Mouse (Mus musculus) CH12.LX (cell line): ENCODE results near the gene Bicd2. TPM values are rescaled to one million over a fixed set of nuclear protein-coding genes. Genes with fewer than 3 reads are reported as not detected.

Source experiments
- DNase-seq: peaks from one replicate; pipeline ENCODE4 v3.0.0-alpha.2; 2013; ENCODE audit errors: extremely low read depth
- H3K27ac ChIP-seq: 2 replicates; pipeline ENCODE4 v1.5.1; 2012; ENCODE audit warnings: low read depth, mild to moderate bottlenecking, control low read depth, moderate library complexity; ENCODE audit not compliant: insufficient read depth
- H3K27me3 ChIP-seq: replicated peaks from 2 replicates; pipeline ENCODE3; 2012; ENCODE audit warnings: inconsistent platforms
- H3K36me3 ChIP-seq, 2 experiments: replicated peaks in 1 of 2; 2 replicates each; pipeline versions ENCODE3 to v1.6.1; 2012; ENCODE audit warnings: inconsistent platforms in 1 of 2, low read length in 1 of 2, mild to moderate bottlenecking in 1 of 2, mixed read lengths in 1 of 2, moderate library complexity in 1 of 2; ENCODE audit not compliant: control insufficient read depth in 1 of 2, insufficient read depth in 1 of 2
- H3K4me1 ChIP-seq, 2 experiments: 2 replicates each; pipeline ENCODE4 v1.6.1; 2012; ENCODE audit warnings: inconsistent platforms in 1 of 2, moderate library complexity in 1 of 2; ENCODE audit not compliant: insufficient read depth in 2 of 2, control insufficient read depth in 1 of 2
- H3K4me2 ChIP-seq: 2 replicates; pipeline ENCODE4 v1.6.1; 2012; ENCODE audit warnings: low read depth, mild to moderate bottlenecking, control low read depth; ENCODE audit not compliant: poor library complexity, insufficient read depth, severe bottlenecking
- H3K4me3 ChIP-seq, 3 experiments: fragments of 150-350 bp in 1 of 3; sonication (generic) in 1 of 3; replicated peaks in 1 of 3; 2 replicates each; pipeline versions ENCODE3 to v1.5.1; 2011 to 2012; ENCODE audit warnings: low read depth in 2 of 3, low read length in 2 of 3, mild to moderate bottlenecking in 2 of 3, moderate library complexity in 2 of 3, control low read depth in 1 of 3, improper control_type of control experiment in 1 of 3, inconsistent platforms in 1 of 3, mixed read lengths in 1 of 3; ENCODE audit not compliant: poor library complexity in 1 of 3
- H3K79me2 ChIP-seq: replicated peaks from 2 replicates; pipeline ENCODE4 v1.6.1; 2012; ENCODE audit warnings: mild to moderate bottlenecking, moderate library complexity; ENCODE audit not compliant: control insufficient read depth, poor library complexity, insufficient read depth, severe bottlenecking; ENCODE audit errors: extremely low read depth
- H3K9ac ChIP-seq: 2 replicates; pipeline ENCODE4 v1.6.1; 2012; ENCODE audit warnings: low read depth, mild to moderate bottlenecking, control low read depth, moderate library complexity; ENCODE audit not compliant: insufficient read depth
- H3K9me3 ChIP-seq: replicated peaks from 2 replicates; pipeline ENCODE3; 2012; ENCODE audit warnings: low read length, inconsistent platforms, mixed read lengths
- BHLHE40 ChIP-seq: IDR thresholded peaks from 2 replicates; pipeline ENCODE4 v1.6.1; 2011; ENCODE audit warnings: mild to moderate bottlenecking, low read depth, low read length, improper control_type of control experiment
- CHD1 ChIP-seq: IDR thresholded peaks from 2 replicates; pipeline ENCODE4 v1.6.1; 2012; ENCODE audit warnings: low read depth, low read length, improper control_type of control experiment, inconsistent platforms
- CTCF ChIP-seq, 2 experiments: IDR thresholded peaks in 1 of 2; conservative IDR thresholded peaks in 1 of 2; 2 replicates each; pipeline ENCODE4 v1.5.1; 2011 to 2012; ENCODE audit warnings: low read depth in 2 of 2, low read length in 2 of 2, improper control_type of control experiment in 1 of 2, inconsistent platforms in 1 of 2, mild to moderate bottlenecking in 1 of 2, moderate library complexity in 1 of 2
- E2F4 ChIP-seq: IDR thresholded peaks from 2 replicates; pipeline ENCODE4 v1.6.1; 2011; ENCODE audit warnings: low read depth, low read length, improper control_type of control experiment; ENCODE audit not compliant: insufficient replicate concordance
- EP300 ChIP-seq: IDR thresholded peaks from 2 replicates; pipeline ENCODE4 v1.6.1; 2011; ENCODE audit warnings: low read length, improper control_type of control experiment
- HCFC1 ChIP-seq: IDR thresholded peaks from 2 replicates; pipeline ENCODE4 v1.6.1; 2012; ENCODE audit warnings: low read depth, mild to moderate bottlenecking, inconsistent platforms, low read length, improper control_type of control experiment
- IRF4 ChIP-seq: IDR thresholded peaks from 2 replicates; pipeline ENCODE4 v1.6.1; 2014; ENCODE audit warnings: low read depth, mild to moderate bottlenecking, inconsistent platforms, low read length, improper control_type of control experiment
- JUND ChIP-seq: conservative IDR thresholded peaks from 2 replicates; pipeline ENCODE4 v1.6.1; 2011; ENCODE audit warnings: low read depth, low read length, improper control_type of control experiment
- MAX ChIP-seq: IDR thresholded peaks from 2 replicates; pipeline ENCODE4 v1.6.1; 2011; ENCODE audit warnings: low read length, improper control_type of control experiment
- MEF2A ChIP-seq: IDR thresholded peaks from 2 replicates; pipeline ENCODE4 v1.6.1; 2014; ENCODE audit warnings: low read depth, mild to moderate bottlenecking, inconsistent platforms, low read length, improper control_type of control experiment, borderline replicate concordance
- MXI1 ChIP-seq: IDR thresholded peaks from 2 replicates; pipeline ENCODE4 v1.6.1; 2011; ENCODE audit warnings: mild to moderate bottlenecking, low read depth, low read length, improper control_type of control experiment
- PAX5 ChIP-seq: IDR thresholded peaks from 2 replicates; pipeline ENCODE4 v1.6.1; 2012; ENCODE audit warnings: low read length, inconsistent platforms, mixed read lengths
- POLR2A ChIP-seq: IDR thresholded peaks from 2 replicates; pipeline ENCODE4 v1.6.1; 2011; ENCODE audit warnings: low read depth, mild to moderate bottlenecking, improper control_type of control experiment, low read length
- RAD21 ChIP-seq: IDR thresholded peaks from 2 replicates; pipeline ENCODE4 v1.6.1; 2011; ENCODE audit warnings: low read depth, mild to moderate bottlenecking, low read length, improper control_type of control experiment, moderate library complexity
- SMC3 ChIP-seq: IDR thresholded peaks from 2 replicates; pipeline ENCODE4 v1.6.1; 2011; ENCODE audit warnings: low read depth, low read length, improper control_type of control experiment
- TCF12 ChIP-seq: IDR thresholded peaks from 2 replicates; pipeline ENCODE4 v1.6.1; 2014; ENCODE audit warnings: low read depth, mild to moderate bottlenecking, inconsistent platforms, low read length, improper control_type of control experiment
- UBTF ChIP-seq: IDR thresholded peaks from 2 replicates; pipeline ENCODE4 v1.6.1; 2012; ENCODE audit warnings: low read depth, mild to moderate bottlenecking, inconsistent platforms, low read length, improper control_type of control experiment, moderate library complexity
- USF1 ChIP-seq: IDR thresholded peaks from 2 replicates; pipeline ENCODE4 v1.6.1; 2014; ENCODE audit warnings: low read depth, mild to moderate bottlenecking, inconsistent platforms, low read length, improper control_type of control experiment
- USF2 ChIP-seq: conservative IDR thresholded peaks from 2 replicates; pipeline ENCODE4 v1.6.1; 2011; ENCODE audit warnings: low read depth, low read length, improper control_type of control experiment
- ZC3H11A ChIP-seq: IDR thresholded peaks from 2 replicates; pipeline ENCODE4 v1.6.1; 2012; ENCODE audit warnings: low read depth, mild to moderate bottlenecking, inconsistent platforms, low read length, improper control_type of control experiment
- ZKSCAN1 ChIP-seq: IDR thresholded peaks from 2 replicates; pipeline ENCODE4 v1.6.1; 2012; ENCODE audit warnings: low read depth, inconsistent platforms, low read length, improper control_type of control experiment, borderline replicate concordance
- ZMIZ1 ChIP-seq: IDR thresholded peaks from 2 replicates; pipeline ENCODE4 v1.6.1; 2012; ENCODE audit warnings: low read depth, mild to moderate bottlenecking, inconsistent platforms, low read length, improper control_type of control experiment
- dilution Hi-C: fragments of 300-500 bp; cut with MboI; formaldehyde crosslinking; loops from 2 replicates; pipeline ENCODE4 v1.14.3; 2020; ENCODE audit warnings: low sequenced_read_pairs; ENCODE audit not compliant: extremely low pct_unique_long_range_greater_than_20kb, extremely low pct_ligation_motif_present
- in situ Hi-C: fragments of 300-500 bp; cut with MboI; formaldehyde crosslinking; loops from 3 replicates; pipeline ENCODE4 v1.14.3; 2019; ENCODE audit warnings: low sequenced_read_pairs, low pct_ligation_motif_present, low pct_unique_long_range_greater_than_20kb, mixed read lengths
- polyA plus RNA-seq: library from polyadenylated mRNA; unstranded; fragments of >175 nt; gene quantifications from 2 replicates; pipeline ENCODE4 v1.2.1, GENCODE M21; 2012; ENCODE audit warnings: low read depth; ENCODE audit not compliant: insufficient read length
- total RNA-seq, 2 experiments: library from RNA; depleted of rRNA; stranded (reverse); fragments of 300-350 nt in 1 of 2; fragments of >200 nt in 1 of 2; gene quantifications; 2 replicates each; pipeline ENCODE4 v1.2.3; 2012 to 2014

Gene Bicd2
- total and polyA plus RNA-seq, 3 experiments, result 16.9 to 26.5 (median 21.0) TPM

DNA sequence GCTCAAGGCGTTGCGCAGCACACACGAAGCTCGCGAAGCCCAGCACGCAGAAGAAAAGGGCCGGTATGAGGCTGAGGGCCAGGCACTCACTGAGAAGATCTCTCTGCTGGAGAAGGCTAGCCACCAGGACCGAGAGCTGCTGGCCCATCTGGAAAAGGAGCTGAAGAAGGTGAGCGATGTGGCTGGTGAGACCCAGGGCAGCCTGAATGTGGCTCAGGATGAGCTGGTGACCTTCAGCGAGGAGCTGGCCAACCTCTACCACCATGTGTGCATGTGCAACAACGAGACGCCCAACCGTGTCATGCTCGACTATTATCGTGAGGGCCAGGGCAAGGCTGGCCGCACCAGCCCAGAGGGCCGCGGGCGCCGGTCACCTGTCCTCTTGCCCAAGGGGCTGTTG lies 37.9 kb downstream of the Bicd2 start:
- TF ChIP-seq CTCF (conservative IDR thresholded peaks at IDR 0.05 in 1 of 2, IDR thresholded peaks at IDR 0.05 in 1 of 2; ENCODE audit: low read depth in 2 of 2, low read length in 2 of 2), result no peak
- no peak for TF ChIP-seq IRF4
- dilution Hi-C loops (no loop called here), in situ Hi-C loops (loop anchor here (5.0 kb wide), 1 partner anchor 57 kb away; the partner anchor contains the start of gene Fgd3)
- Histone ChIP-seq H3K9ac (no peak overlapping the region), H3K36me3 (peaks cover 74 to 98% of the 10 kb centered on the region in 2 experiments), H3K4me3 (no peak overlapping the region), H3K27me3 (no peaks in the 10 kb centered on the region), H3K4me2 (no peak overlapping the region), H3K9me3 (peaks cover 2% of the 10 kb centered on the region), H3K79me2 (no peaks in the 10 kb centered on the region), H3K4me1 (peaks cover 4 to 18% of the 10 kb centered on the region in 2 experiments; a peak in 3 of 4 replicates), H3K27ac (no peak overlapping the region)
- no peak for DNase-seq

- H3K9ac ChIP-seq, result no peak overlapping the region
- H3K9me3 ChIP-seq, result peaks cover 2% of the 10 kb centered on the region
- no peak overlapping the region for H3K4me2 ChIP-seq
- DNase-seq, result peak; percentile 77
- peaks cover 70 to 96% of the 10 kb centered on the region in 2 experiments for H3K36me3 ChIP-seq
- no peak overlapping the region for H3K4me3 ChIP-seq
- H3K27me3 ChIP-seq, result no peaks in the 10 kb centered on the region
- H3K27ac ChIP-seq, result no peak overlapping the region
- in situ Hi-C loops (no loop called here), dilution Hi-C loops (no loop called here)
- no peaks in the 10 kb centered on the region for H3K79me2 ChIP-seq
- H3K4me1 ChIP-seq, result peaks cover 0 to 7% of the 10 kb centered on the region in 2 experiments; a peak in 2 of 4 replicates
- TF ChIP-seq CTCF (conservative IDR thresholded peaks at IDR 0.05 in 1 of 2, IDR thresholded peaks at IDR 0.05 in 1 of 2; ENCODE audit: low read depth in 2 of 2, low read length in 2 of 2), result peak; percentile 88 to 96
- TF ChIP-seq USF2, result no peak
- TF ChIP-seq ZC3H11A, result peak; percentile 58
- TF ChIP-seq SMC3, result peak; percentile 95
- TF ChIP-seq CHD1, result no peak
- no peak for TF ChIP-seq EP300
- TF ChIP-seq RAD21, result peak; percentile 93
- TF ChIP-seq, all 38 proteins: peak for 4
Measured at GRCm38 (mm10) chr13:49381230-49381629, 39.8 kb downstream of the Bicd2 start.

- no peaks in the 10 kb centered on the region for H3K79me2 ChIP-seq
- H3K4me2 ChIP-seq, result no peak overlapping the region
- no peak overlapping the region for H3K27ac ChIP-seq
- no peaks in the 10 kb centered on the region for H3K27me3 ChIP-seq
- in situ Hi-C loops (no loop called here), dilution Hi-C loops (no loop called here)
- no peak overlapping the region for H3K4me3 ChIP-seq
- H3K36me3 ChIP-seq, result peaks cover 63 to 87% of the 10 kb centered on the region in 2 experiments
- peaks cover 0 to 7% of the 10 kb centered on the region in 2 experiments; a peak in 2 of 4 replicates for H3K4me1 ChIP-seq
- no peak overlapping the region for H3K9ac ChIP-seq
- H3K9me3 ChIP-seq, result peaks cover 2% of the 10 kb centered on the region
- TF ChIP-seq MEF2A (no peak), IRF4 (no peak), PAX5 (no peak), UBTF (no peak), ZKSCAN1 (no peak), EP300 (no peak), SMC3 (no peak), ZMIZ1 (no peak), TCF12 (no peak), MXI1 (no peak), POLR2A (no peak), MAX (no peak), USF1 (no peak), HCFC1 (no peak), JUND (no peak), CTCF (conservative IDR thresholded peaks at IDR 0.05 in 1 of 2, IDR thresholded peaks at IDR 0.05 in 1 of 2; ENCODE audit: low read depth in 2 of 2, low read length in 2 of 2) (no peak), E2F4 (no peak), BHLHE40 (no peak)
- TF ChIP-seq, all 38 proteins: peak for 0
- DNase-seq, result no peak
Measured at GRCm38 (mm10) chr13:49382997-49383396, 41.6 kb downstream of the Bicd2 start.
